Mouse (Mus musculus): ENCODE results near the gene Klhl22.

GRCm38 (mm10) chr16:17806581-17807191 lies 47.3 kb downstream of the Klhl22 start:
- TF ChIP-seq CTCF (IDR thresholded peaks at IDR 0.05; ENCODE audit: insufficient read depth, low read length): no peak
- no peak for TF ChIP-seq POLR2A (IDR thresholded peaks at IDR 0.05; ENCODE audit: borderline replicate concordance, extremely low read depth, low read depth, low read length)

Data from lung, adult 2 months (tissue).